Mouse (Mus musculus) T-helper 17 cell (primary cell): ENCODE results near the gene Sh2d1b2.

Source experiments
- in situ Hi-C, 2 experiments: fragments of 300-600 bp; cut with MboI, MseI; formaldehyde crosslinking; loops; 1 replicate in 1 of 2; 2 replicates in 1 of 2; pipeline ENCODE4 v1.15.1; 2025; ENCODE audit warnings: high pct_unique_total_duplicates in 2 of 2

The Sh2d1b2 gene

DNA sequence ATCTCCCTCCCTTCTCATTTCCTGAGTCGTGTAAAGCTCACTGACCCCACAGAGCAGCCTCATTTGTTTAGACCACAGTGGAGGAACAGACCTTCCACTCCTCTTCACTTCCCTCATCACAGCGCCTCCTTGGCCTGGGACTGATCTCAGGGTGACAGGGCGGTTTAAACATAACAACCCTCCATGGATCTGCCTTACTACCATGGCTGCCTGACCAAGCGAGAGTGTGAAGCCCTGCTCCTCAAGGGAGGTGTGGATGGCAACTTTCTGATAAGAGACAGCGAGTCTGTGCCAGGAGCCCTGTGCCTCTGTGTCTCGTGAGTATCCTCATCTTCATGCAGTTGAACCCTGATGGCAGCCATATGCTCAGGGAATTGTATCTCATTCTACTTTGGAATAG lies at the start of gene Sh2d1b2:
TSS of gene Sh2d1b2 (plus strand) at position 62 of the 400 bp plus-strand sequence.
- in situ Hi-C loops = loop anchor here in 1 of 2 experiments (5.0 kb wide), 1 partner anchor 45 kb away; the partner anchor contains the start of gene Sh2d1b1

DNA sequence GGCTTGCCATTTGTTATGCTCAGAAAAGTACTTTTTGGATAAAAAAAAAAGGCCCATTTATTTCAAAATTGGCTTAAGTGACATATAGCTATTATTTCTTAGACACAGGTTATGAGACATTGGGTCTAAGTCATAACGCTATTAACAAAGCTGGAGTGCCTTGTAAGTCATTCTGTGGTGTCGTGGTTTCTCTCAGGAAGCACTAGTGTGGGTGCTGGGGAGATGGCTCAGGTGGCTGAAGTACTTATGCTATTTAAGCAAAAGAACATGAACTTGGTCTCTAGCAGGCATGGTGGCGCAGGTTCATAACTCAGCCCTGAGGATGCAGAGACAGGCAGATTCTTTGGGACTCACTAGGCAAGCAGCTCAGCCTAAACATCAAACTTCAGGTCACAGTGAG lies 47.4 kb upstream of the Sh2d1b2 start:
- in situ Hi-C loops = no loop called here

DNA sequence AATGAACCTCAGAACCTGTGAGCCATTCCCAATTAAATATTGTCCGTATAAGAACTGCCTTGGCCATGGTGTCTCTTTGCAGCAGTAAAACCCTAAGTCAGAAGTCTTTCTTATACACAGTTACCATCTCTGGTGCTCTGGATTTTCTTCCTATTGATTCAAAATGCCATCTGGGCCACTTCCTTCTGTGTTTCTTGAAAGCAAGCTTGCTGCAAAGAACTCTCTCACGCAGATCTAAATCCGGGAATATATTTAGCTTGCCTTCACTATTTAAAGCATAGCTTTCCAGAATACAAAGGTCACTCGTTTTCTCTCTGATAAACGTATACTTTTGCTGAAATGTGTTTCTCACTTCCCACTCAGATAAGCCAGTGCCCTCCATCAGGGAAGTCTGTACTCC lies 46.0 kb upstream of the Sh2d1b2 start:
- in situ Hi-C loops = no loop called here

DNA sequence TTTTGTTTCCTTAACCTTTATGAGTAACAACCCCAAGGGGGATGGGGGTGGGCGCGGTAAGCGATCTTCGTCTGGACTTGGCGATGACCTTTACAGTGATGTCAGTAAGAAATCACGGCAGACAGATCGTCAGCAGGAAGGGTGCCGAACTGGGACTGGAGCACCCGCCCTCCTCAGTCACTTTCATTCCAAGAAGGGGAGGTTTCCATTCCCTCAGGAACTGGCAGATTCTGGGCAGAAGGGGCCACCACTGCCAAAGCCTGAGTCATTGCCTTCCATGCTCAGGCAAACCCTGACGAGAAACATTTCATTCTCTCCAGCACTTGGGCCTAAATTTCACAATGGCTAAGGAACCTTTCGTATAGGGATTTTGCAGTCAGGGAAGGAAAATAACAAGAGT lies 43.9 kb upstream of the Sh2d1b2 start:
- in situ Hi-C loops = no loop called here

DNA sequence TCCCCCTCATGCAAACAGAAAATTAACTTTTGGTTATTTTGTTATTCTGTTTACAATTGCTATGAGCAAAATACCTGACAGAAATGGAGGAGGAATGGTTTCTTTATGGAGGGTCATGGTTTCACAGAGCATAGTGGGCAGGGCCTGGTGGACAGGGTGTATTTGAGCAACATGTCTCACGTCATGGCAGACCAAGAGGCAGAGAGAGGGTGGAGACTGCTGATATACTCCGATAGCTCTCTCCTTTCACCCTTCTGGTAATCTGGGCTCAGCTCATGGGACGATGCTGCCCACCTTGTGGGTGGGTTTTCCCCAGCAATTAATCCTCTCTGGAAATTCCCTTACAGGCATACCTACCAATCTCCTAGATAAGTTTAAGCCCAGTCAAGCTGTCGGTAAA lies 42.3 kb upstream of the Sh2d1b2 start:
- in situ Hi-C loops = no loop called here

DNA sequence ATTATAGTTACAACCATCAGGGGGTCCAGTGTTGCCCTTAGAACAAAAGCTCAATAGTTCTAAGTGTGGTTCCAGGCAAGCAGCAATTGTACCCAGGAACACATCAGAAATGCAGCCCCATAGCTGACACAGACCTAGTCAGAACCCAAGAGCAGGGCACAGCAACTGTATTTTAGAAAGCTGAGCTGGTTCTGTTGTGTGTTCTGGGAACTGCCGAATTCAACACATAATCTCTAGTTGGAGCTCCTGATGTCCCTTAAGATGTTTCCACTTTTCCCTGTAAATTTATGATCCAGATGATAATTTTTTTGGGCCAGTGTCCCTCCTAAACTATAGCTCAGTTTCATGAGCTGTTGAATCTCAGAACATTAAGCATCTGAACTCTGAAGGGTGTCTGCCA lies 40.6 kb upstream of the Sh2d1b2 start:
- in situ Hi-C loops = no loop called here

DNA sequence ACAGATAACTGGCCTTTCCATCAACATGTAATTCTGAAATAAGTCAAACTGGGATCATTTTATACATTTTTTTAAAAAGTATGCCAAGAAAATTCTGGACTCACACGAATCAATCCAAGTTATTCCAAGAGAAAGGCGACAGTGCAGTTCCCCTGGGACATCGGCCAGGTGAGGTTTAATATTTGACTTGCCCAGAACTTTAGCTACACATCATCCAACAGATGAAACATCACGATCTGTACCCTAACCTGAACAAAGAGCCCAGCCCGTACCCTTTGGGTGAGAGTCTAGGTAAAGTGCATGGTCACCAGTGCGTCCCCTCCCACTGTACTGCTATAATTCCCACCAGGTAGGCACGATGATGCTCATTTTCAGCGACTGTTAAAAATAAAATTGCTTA lies 36.3 kb upstream of the Sh2d1b2 start:
- in situ Hi-C loops = no loop called here

DNA sequence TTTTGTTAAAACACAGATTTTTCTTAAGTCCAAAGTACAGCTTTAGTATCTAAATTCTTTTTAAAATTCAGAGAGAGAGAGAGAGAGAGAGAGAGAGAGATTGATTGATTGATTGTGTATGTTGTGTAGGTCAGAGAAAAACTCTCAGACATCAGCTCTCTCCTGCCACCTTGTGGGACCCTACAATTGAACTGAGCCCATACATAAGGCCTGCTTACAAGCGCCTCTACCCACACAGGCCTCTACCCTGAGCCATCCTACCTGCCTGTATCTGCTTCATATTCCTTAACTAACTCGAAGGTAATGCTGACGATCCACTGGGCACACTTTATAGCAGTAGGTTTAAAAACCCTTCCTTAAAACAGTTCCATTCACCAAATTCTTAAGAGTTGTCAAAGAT lies 32.2 kb upstream of the Sh2d1b2 start:
- in situ Hi-C loops = loop anchor here in 1 of 2 experiments (10.0 to 25.0 kb wide), 2 partner anchors 56 to 662 kb away; partner anchors contain the start of gene Atf6

DNA sequence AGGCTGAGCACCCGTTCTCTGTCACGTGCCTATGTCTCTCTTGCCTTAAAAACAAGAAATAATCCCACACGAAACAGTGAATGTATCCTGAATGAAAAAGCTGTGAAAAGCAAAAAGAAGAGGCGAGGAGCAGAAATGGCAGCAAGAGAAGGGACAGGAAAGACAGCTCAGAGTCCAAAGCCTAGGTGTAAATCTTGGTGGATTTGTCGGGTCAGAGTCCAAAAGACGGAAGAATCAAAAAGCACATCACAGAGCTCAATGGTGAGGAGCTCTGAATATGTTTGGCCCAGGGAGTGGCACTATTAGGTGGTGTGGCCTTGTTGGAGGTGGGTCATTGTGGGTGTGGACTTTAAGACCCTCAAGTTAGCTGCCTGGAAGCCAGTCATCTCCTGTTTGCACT lies 26.2 kb upstream of the Sh2d1b2 start:
- in situ Hi-C loops = loop anchor here in 1 of 2 experiments (10.0 to 25.0 kb wide), 2 partner anchors 62 to 656 kb away; partner anchors contain the start of gene Atf6

DNA sequence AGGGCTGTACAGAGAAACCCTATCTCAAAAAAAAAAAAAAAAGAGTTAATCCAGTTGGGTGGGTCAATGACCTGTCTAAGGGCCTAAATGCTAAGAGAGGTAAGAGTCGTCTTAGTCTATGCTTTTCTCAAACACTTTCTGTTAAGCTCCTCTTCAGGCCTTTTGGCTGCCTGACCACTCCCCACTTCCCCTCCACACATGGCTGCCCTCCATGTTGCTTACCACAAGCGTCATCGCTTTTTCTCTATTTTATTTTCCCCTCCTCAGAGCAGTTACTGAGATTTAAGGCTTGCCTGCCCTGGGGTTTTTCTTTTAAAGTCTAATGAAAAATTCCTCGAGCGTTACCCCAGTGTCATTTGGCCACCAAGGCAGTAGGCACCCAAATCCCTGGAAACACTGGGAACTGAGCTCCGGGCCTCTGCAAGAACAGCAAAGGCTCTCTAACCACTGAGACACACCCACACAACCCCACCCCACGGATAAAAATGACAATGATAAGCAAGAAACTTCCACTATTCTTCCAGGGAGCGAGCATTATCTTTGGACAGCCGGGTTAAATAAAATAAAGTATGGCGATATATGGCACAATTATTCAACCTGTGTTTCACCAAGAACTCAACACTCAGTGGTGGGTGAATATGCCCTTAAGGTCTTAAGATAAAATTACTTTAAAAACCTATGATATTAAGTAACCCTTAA lies 19.2 kb upstream of the Sh2d1b2 start:
- in situ Hi-C loops = loop anchor here in 1 of 2 experiments (25.0 kb wide), 1 partner anchor 649 kb away; the partner anchor contains the start of gene Atf6

DNA sequence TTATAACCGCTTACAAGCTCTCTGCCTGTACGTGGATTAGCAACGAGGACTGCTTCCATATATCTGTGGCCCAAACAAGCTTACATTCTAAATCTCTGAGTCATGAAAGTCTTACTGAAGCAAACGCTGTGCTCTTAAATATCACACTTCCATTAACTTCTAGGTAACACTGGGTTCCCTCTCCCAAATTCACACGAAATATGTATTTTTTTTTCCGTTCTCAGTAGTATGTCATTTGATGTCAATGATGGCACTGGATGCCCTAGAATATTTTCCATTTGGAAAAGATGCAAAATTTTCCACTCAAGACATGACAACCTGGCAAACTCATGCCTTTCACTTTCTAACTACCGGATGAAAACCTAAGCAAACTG lies 18.2 kb upstream of the Sh2d1b2 start:
- in situ Hi-C loops = loop anchor here in 1 of 2 experiments (25.0 kb wide), 1 partner anchor 648 kb away; the partner anchor contains the start of gene Atf6

DNA sequence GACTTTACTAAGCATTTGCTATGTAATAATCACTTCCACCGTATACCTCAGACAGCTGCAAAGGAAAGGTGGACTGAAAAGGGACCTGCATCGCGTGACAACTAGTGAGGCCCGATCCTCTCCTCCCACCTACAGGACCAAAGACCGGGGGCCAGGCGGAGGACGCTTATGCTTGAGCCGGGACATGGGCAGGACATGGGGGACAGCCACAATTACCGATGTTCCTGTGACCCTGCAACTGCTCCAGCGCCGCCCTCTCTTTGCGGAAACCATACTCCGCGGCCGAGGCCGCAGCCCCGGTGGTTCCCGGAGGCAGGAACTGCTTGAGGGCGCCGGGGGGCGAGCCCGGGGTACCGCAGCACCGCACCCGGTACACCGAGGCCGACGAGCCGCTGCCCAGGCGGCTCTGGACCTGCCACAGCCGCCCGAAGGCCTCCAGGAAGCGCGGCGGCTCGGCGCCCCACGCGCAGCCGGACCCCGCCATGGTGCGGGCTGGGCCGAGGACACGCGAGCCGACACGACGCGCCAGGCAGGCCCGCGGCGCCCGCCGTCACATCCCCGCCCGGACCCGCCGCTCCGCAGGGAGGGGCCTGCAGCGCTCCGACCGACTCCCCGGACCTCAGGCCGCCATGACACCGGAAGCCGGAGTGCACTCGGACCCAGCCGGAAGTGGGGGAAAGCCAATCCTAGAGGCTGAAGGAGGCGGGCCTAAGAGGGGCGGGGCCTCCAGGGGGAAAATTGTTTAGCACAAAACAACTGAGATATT lies 17.6 kb upstream of the Sh2d1b2 start, which contains the start of gene Uhmk1:
TSS of gene Uhmk1 (minus strand) at position 641 of the 766 bp plus-strand sequence.
- in situ Hi-C loops = loop anchor here in 1 of 2 experiments (25.0 kb wide), 1 partner anchor 647 kb away; the partner anchor contains the start of gene Atf6

DNA sequence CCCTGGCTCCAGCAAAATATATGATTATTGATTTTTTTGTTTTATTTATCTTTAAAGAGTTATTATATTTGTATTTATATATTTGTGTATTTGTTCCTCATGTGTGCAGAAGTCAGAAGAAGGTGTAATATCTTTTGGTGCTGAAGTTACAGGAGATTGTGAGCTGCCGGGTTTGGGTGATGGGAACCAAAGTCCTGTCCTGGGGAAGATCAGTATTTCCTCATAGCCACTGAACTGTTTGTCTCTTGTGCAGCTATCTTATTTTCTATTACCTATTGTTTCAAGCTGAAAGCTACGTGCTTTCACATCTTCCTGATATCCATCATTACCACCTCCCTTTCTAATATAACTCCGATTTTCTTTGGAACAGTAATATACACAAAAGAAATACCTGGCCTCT lies 17.0 kb upstream of the Sh2d1b2 start:
- in situ Hi-C loops = loop anchor here in 1 of 2 experiments (25.0 kb wide), 1 partner anchor 647 kb away; the partner anchor contains the start of gene Atf6

DNA sequence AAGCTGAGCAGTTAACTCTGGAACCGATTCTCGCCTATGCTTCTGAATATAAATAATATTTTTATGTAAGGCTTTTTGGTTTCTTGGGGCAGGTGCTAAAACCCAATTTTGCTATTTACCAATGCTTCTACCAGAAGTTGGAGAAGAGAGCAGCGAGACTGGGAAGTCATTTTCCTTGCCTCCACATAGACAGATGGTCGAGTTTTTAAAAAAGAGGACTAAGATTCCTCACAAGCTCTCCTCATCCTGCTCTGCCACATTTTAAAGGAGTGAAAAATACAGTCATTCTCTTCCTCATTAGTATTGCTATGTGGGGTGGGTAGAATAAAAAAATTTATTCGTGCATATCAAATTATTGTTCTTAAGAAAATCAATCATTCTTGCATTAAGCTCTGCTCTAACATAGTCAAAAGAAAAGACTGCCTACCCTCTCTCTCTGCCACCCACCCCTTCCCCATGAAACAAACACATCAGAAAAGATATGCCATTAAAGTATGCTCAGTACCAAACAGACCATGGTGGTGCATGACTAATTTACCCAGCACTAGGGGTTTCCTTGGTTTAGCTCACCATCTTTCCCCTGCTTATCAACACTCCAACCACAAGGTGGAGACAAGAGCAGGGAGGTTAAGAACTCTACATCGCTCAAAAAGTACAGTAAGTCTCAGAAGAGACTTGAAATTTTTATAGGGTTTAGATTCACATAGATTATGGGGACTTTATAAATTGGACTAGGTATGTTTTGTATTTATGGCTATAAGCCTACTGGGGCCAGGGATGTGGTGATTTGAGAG lies 14.3 kb upstream of the Sh2d1b2 start:
- in situ Hi-C loops = loop anchor here in 1 of 2 experiments (25.0 kb wide), 1 partner anchor 644 kb away; the partner anchor contains the start of gene Atf6

DNA sequence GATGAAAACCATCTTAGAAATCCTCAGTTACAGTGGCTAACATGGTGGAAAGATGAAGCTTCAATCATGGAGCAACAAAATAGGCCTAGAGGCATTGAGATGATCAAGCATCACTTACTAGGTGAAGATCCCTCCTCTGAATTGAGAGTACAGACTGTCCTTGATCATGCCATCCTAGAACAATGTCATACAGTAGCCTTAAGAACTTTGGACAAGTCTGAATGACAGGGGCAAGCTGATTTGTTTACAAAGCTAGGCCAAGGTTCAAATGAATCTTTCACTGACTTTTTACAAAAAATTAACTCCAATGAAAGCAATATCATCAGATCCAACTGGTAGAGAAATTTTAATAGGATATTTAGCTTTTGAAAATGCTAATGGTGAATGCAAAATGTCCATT lies 12.2 kb upstream of the Sh2d1b2 start:
- in situ Hi-C loops = loop anchor here (10.0 to 25.0 kb wide), 2 partner anchors 394 to 642 kb away; partner anchors contain the start of gene Atf6 (in 1 of the 2)

DNA sequence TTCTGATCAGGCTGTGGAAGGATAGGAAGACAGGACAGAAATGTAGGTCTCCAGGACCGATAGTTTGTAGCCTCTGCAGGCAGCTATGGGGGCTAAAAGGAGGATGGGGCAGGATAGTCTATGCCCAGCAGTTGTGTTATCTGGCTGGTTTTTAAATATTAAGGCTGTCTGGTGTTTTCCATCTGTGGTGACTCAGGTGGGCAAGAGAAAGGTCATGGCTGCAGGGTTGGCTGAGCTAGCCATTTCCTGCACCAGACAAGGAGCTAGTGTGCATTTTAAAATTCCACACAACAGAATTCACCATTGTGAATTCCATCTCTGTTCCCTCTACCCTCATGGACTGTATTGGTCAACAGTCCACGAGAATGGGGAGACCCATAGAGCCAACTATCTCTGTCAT lies 9.3 kb upstream of the Sh2d1b2 start:
- in situ Hi-C loops = loop anchor here (10.0 to 25.0 kb wide), 2 partner anchors 392 to 639 kb away; partner anchors contain the start of gene Atf6 (in 1 of the 2)

DNA sequence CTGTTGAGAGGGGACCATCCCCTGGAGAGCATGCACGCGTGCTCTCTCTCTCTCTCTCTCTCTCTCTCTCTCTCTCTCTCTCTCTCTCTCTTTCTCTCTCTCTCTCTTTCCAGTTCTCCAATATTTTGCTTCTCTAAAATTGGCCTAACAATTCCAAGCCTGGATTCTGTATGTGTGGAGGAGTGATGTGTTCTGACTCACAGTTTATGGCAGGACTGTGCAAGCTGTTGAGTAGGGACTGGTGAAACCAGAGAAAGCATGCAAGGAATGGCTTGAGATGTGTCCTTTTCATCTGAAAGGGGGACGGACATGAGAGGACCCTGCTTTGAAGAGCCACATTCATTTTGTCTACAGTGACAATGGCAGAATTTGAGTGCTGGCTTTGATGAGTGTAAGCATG lies 12.5 kb downstream of the Sh2d1b2 start:
- in situ Hi-C loops = no loop called here

DNA sequence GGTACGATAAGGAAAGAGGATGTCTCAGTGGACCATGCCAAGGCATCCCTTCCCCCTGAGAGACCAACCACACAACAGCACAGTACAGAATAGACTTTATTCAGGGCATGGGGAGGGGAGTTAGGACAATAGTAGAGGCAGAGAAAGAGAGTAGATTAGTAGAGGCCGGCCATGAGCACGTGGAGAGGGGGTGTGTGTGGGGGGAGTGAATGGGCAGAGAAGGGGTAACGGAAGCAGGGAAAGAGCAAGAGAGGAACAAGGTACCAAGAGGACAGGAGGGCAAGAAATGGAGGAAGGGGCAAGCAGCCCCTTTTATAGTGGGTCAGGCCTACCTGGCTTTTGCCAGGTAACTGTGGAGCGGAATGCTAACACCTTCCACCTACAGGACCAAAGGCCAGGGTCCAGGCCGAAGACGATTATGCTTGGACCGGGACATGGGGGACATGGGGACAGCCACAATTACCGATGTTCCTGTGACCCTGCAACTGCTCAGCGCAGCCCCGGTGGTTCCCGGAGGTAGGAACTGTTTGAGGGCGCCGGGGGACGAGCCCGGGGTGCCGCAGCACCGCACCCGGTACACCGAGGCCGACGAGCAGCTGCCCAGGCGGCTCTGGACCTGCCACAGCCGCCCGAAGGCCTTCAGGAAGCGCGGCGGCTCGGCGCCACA lies 22.5 kb downstream of the Sh2d1b2 start:
- in situ Hi-C loops = no loop called here

DNA sequence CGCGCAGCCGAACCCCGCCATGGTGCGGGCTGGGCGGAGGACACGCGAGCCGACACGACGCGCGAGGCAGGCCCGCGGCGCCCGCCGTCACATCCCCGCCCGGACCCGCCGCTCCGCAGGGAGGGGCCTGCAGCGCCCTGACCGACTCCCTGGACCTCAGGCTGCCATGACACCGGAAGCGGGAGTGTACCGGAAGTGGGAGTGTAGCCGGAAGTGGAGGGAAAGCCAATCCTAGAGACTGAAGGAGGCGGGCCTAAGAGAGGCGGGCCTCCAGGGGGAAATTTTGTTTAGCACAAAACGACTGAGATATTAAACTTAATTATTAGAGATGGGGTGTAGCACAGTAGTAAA lies 23.0 kb downstream of the Sh2d1b2 start:
- in situ Hi-C loops = no loop called here

DNA sequence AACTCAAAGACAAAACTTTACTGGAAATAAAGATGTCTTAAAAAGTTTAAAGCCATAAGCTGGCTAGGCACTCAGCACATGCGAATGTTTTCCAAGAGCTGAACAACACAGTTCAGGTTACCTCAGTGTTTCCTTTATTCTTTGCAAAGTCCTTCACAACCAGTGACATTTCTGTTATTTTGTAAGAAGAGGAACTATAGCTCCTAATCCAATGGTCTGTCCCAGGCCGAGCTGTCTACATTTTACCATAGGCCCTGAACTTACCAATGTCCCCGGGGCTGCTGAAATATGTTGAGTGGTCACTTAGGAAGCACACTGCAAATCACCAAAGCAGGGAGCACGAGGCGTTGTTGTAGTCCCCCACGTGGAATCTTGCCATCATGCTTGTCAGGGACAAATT lies 37.7 kb downstream of the Sh2d1b2 start:
- in situ Hi-C loops = no loop called here

DNA sequence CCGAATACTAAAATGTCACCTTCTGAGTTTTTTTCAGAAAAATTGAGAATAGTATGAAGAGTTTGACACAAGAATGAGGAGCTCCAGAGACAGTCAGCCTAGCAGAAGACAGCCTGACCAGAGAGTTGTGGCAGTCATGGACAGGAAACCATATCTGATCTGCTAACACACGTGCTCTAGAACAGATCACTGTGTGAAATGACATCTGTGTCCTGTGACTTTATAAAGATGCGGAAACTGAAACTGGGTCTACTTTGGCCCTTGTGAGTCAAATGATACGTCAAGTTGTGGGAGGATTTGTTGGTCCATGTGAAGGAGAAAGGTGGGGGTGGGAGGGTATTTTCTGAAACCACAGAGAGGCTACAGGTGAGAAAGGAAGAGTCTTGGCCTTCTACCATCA lies 38.1 kb downstream of the Sh2d1b2 start:
- in situ Hi-C loops = no loop called here
